10 mouse cellular contexts compared by ENCODE assay signal in genomic region chr14:121175385-121175784, GRCm38 (mm10).
DNase-seq lines count a peak whose midpoint lies in the region; ATAC-seq and TF ChIP-seq lines count a peak whose summit lies in the region.
"Had no signal": no experiment of that assay in that cellular context is flagged by ENCODE, and none has a peak within 500 bp of the region (broad histone marks: within the 10 kb centered on the region; RNA-seq: fewer than 3 reads in every experiment).

No protein-coding gene starts in this region.

- H3K27me3 ChIP-seq in lung, embryonic 14.5 days (ENCODE audit: insufficient read depth, low read length), result no peaks in the 10 kb centered on the region
- no peaks in the 10 kb centered on the region for H3K27me3 ChIP-seq in liver, embryonic 16.5 days (ENCODE audit: control insufficient read depth, insufficient read depth, low read depth, low read length)
- H3K27me3 ChIP-seq: forebrain, embryonic 12.5 days; intestine, embryonic 15.5 days had no signal

- TF ChIP-seq CTCF in lung, embryonic 14.5 days (IDR thresholded peaks at IDR 0.05; ENCODE audit: low read depth), result no peak

- 0 out of 2 replicates have a peak, but pooled peaks cover 3% of the 10 kb centered on the region for H3K36me3 ChIP-seq in lung, embryonic 14.5 days (ENCODE audit: insufficient read depth)
- no peaks in the 10 kb centered on the region for H3K36me3 ChIP-seq in liver, embryonic 16.5 days (ENCODE audit: control insufficient read depth, insufficient read depth)
- H3K36me3 ChIP-seq: forebrain, embryonic 12.5 days; intestine, embryonic 15.5 days had no signal

- ATAC-seq in lung, embryonic 14.5 days (ENCODE audit: insufficient read depth), result peak; percentile 35; the same call in 1 of the 2 replicates
- ATAC-seq in common myeloid progenitor, adult 5-6 weeks (replicated peaks; ENCODE audit: low read depth, poor library complexity, severe bottlenecking), result peak; percentile 98
- peak; percentile 39 for ATAC-seq in liver, embryonic 16.5 days (ENCODE audit: low read depth)
- ATAC-seq: intestine, embryonic 15.5 days had no signal

- no peak overlapping the region for H3K4me3 ChIP-seq in lung, embryonic 14.5 days (ENCODE audit: low read depth, low read length)
- no peak overlapping the region for H3K4me3 ChIP-seq in liver, embryonic 16.5 days (ENCODE audit: low read depth, low read length)
- H3K4me3 ChIP-seq: forebrain, embryonic 12.5 days; intestine, embryonic 15.5 days had no signal

- no peaks in the 10 kb centered on the region for H3K9me3 ChIP-seq in lung, embryonic 14.5 days (ENCODE audit: low read depth, low read length)
- H3K9me3 ChIP-seq in liver, embryonic 16.5 days (replicated peaks; ENCODE audit: control insufficient read depth, low read length), result no peaks in the 10 kb centered on the region
- H3K9me3 ChIP-seq: forebrain, embryonic 12.5 days; intestine, embryonic 15.5 days had no signal

- H3K27ac ChIP-seq in lung, embryonic 14.5 days (ENCODE audit: low read depth), result no peak overlapping the region
- H3K27ac ChIP-seq in liver, embryonic 16.5 days (ENCODE audit: low read length), result no peak overlapping the region
- H3K27ac ChIP-seq: forebrain, embryonic 12.5 days; intestine, embryonic 15.5 days had no signal

- H3K4me1 ChIP-seq in lung, embryonic 14.5 days (ENCODE audit: insufficient read depth), result peaks cover 9% of the 10 kb centered on the region; the same call in 1 of the 2 replicates
- no peaks in the 10 kb centered on the region for H3K4me1 ChIP-seq in liver, embryonic 16.5 days (ENCODE audit: control insufficient read depth, low read depth, low read length)

- no peak overlapping the region for H3K9ac ChIP-seq in lung, embryonic 14.5 days
- H3K9ac ChIP-seq in liver, embryonic 16.5 days (ENCODE audit: low read depth, low read length), result no peak overlapping the region
- H3K9ac ChIP-seq: forebrain, embryonic 12.5 days; intestine, embryonic 15.5 days had no signal

- peak; percentile 36 for DNase-seq in lung, embryonic 14.5 days
- DNase-seq in lung, postnatal 14 days, result no peak
- DNase-seq in thymus, postnatal 36 days, result peak; percentile 8 to 20
- DNase-seq in cerebellum, adult 9-10 months, result no peak
- DNase-seq in kidney, postnatal 36 days, result no peak
- DNase-seq: adrenal gland, postnatal 14 days had no signal

- H3K4me2 ChIP-seq in lung, embryonic 14.5 days, result no peak overlapping the region
- no peak overlapping the region for H3K4me2 ChIP-seq in liver, embryonic 16.5 days (ENCODE audit: low read depth, low read length)
- H3K4me2 ChIP-seq: forebrain, embryonic 12.5 days; intestine, embryonic 15.5 days had no signal

- WGBS in lung, embryonic 14.5 days, result 61% methylated on average over 9 of the region's 9 CpGs
- WGBS in liver, embryonic 16.5 days (ENCODE audit: insufficient replicate concordance), result 26% methylated on average over 9 of the region's 9 CpGs

Comparison
In these comparisons a context has a peak if more than half of its experiments do, and no peak if none do; other contexts are left out.
1. DNase-seq: peak in lung, embryonic 14.5 days (single experiment) and thymus, postnatal 36 days (2 of 2); none in lung, postnatal 14 days (single experiment), cerebellum, adult 9-10 months (single experiment) and kidney, postnatal 36 days (0 of 2).
2. ATAC-seq: peak in every context shown above with its lines; median percentile 98 in common myeloid progenitor, adult 5-6 weeks; 39 in liver, embryonic 16.5 days; 35 in lung, embryonic 14.5 days.